Mouse (Mus musculus) brain, embryonic 14.5 days (tissue): Measurements from ENCODE around the gene Muc4.

Source experiments
- CTCF ChIP-seq: fragments of 200-500 bp; IDR thresholded peaks from 2 replicates; pipeline ENCODE4 v1.5.1; 2012; ENCODE audit warnings: inconsistent platforms, mild to moderate bottlenecking, moderate library complexity, borderline replicate concordance; ENCODE audit not compliant: insufficient read depth, insufficient read length; ENCODE audit errors: extremely low read depth
- POLR2A ChIP-seq: fragments of 200-500 bp; IDR thresholded peaks from 2 replicates; pipeline ENCODE4 v1.6.1; 2012; ENCODE audit warnings: mild to moderate bottlenecking, inconsistent platforms, borderline replicate concordance; ENCODE audit not compliant: poor library complexity, insufficient read depth, insufficient read length, severe bottlenecking; ENCODE audit errors: extremely low read depth

- TF ChIP-seq POLR2A (no peak), CTCF (no peak)
Observed at GRCm38 (mm10) chr16:32778956-32779355, 43.3 kb downstream of the Muc4 start.
